Mouse (Mus musculus): ENCODE measurements around the gene Napsa.

GRCm38 (mm10) chr7:44549621-44550408 lies 22.4 kb upstream of the Napsa start:
- no peak for TF ChIP-seq CTCF (IDR thresholded peaks at IDR 0.05; ENCODE audit: low read depth)
- TF ChIP-seq EP300 (optimal IDR thresholded peaks at IDR 0.05), result no peak

Measured in stomach, postnatal 0 days (tissue).